Mouse (Mus musculus) cortical plate, adult 2 months (tissue): ENCODE data around the gene A930018P22Rik. TPM values are rescaled to one million over a fixed set of nuclear protein-coding genes. Genes with fewer than 3 reads are reported as not detected.
A peak's percentile ranks its signal among the peaks of the same experiment; 100 is the strongest.

ENCODE experiments used
- H3K27ac ChIP-seq: fragments of 200-500 bp; 2 replicates; pipeline ENCODE4 v1.5.1; 2012; ENCODE audit warnings: low read length, control low read depth, inconsistent platforms; ENCODE audit not compliant: insufficient read depth
- H3K4me1 ChIP-seq: fragments of 200-500 bp; 2 replicates; pipeline ENCODE4 v1.6.1; 2011; ENCODE audit warnings: low read length; ENCODE audit not compliant: control insufficient read depth, insufficient read depth
- H3K4me3 ChIP-seq: fragments of 200-500 bp; 2 replicates; pipeline ENCODE4 v1.5.1; 2011; ENCODE audit warnings: mild to moderate bottlenecking, low read length, control low read depth; ENCODE audit not compliant: insufficient read depth
- CTCF ChIP-seq: fragments of 200-500 bp; IDR thresholded peaks from 2 replicates; pipeline ENCODE4 v1.5.1; 2011; ENCODE audit warnings: mild to moderate bottlenecking, control low read depth, low read length; ENCODE audit not compliant: insufficient read depth; ENCODE audit errors: extremely low read depth
- POLR2A ChIP-seq: fragments of 200-500 bp; IDR thresholded peaks from 2 replicates; pipeline ENCODE4 v1.6.1; 2011; ENCODE audit warnings: mild to moderate bottlenecking, low read length, control low read depth; ENCODE audit not compliant: insufficient read depth; ENCODE audit errors: extremely low read depth
- polyA plus RNA-seq: library from polyadenylated mRNA; depleted of rRNA; stranded (reverse); fragments of >200 nt; gene quantifications from 2 replicates; pipeline ENCODE4 v1.2.3, GENCODE M21; 2012

Gene A930018P22Rik
- polyA plus RNA-seq, 1 experiment = 0.19 TPM

GRCm38 (mm10) chr2:104119097-104119496 lies 3.5 kb upstream of the A930018P22Rik start:
- TF ChIP-seq CTCF (no peak), POLR2A (no peak)
- H3K4me3 ChIP-seq = no peak overlapping the region
- H3K27ac ChIP-seq = no peak overlapping the region
- peaks cover 3% of the 10 kb centered on the region; the same call in 1 of the 2 replicates for H3K4me1 ChIP-seq

- no peak overlapping the region for H3K4me3 ChIP-seq
- H3K27ac ChIP-seq = no peak overlapping the region
- TF ChIP-seq CTCF (no peak), POLR2A (no peak)
- peaks cover 3% of the 10 kb centered on the region; the same call in 1 of the 2 replicates for H3K4me1 ChIP-seq
Observed at GRCm38 (mm10) chr2:104120312-104120711, 2.3 kb upstream of the A930018P22Rik start.

GRCm38 (mm10) chr2:104121681-104122504 lies 676 bp upstream of the A930018P22Rik start:
- TF ChIP-seq POLR2A (no peak), CTCF (no peak)
- H3K27ac ChIP-seq = 0 out of 2 replicates have a peak overlapping the region, but pooled peaks have one; percentile 39
- H3K4me3 ChIP-seq = peak overlapping the region; percentile 25
- H3K4me1 ChIP-seq = peaks cover 3% of the 10 kb centered on the region; the same call in 1 of the 2 replicates

- TF ChIP-seq CTCF (no peak), POLR2A (no peak)
- Histone ChIP-seq H3K4me1 (peaks cover 3% of the 10 kb centered on the region; the same call in 1 of the 2 replicates), H3K27ac (no peak overlapping the region), H3K4me3 (peak overlapping the region; percentile 25; the same call in 1 of the 2 replicates)
Observed at GRCm38 (mm10) chr2:104123540-104123939, 971 bp downstream of the A930018P22Rik start.

GRCm38 (mm10) chr2:104124071-104124470 lies 1.5 kb downstream of the A930018P22Rik start:
- H3K27ac ChIP-seq = no peak overlapping the region
- H3K4me1 ChIP-seq = peaks cover 3% of the 10 kb centered on the region; the same call in 1 of the 2 replicates
- no peak overlapping the region for H3K4me3 ChIP-seq
- no peak for TF ChIP-seq CTCF
- no peak for TF ChIP-seq POLR2A

GRCm38 (mm10) chr2:104128803-104129531 lies 6.4 kb downstream of the A930018P22Rik start:
- TF ChIP-seq CTCF (no peak), POLR2A (no peak)

GRCm38 (mm10) chr2:104130165-104130564 lies 7.6 kb downstream of the A930018P22Rik start:
- no peak for TF ChIP-seq CTCF
- no peak for TF ChIP-seq POLR2A
- no peaks in the 10 kb centered on the region for H3K4me1 ChIP-seq
- no peak overlapping the region for H3K27ac ChIP-seq
- H3K4me3 ChIP-seq = no peak overlapping the region

More at GRCm38 (mm10) chr2:104128803-104129531, 6.4 kb downstream of the A930018P22Rik start:
- Histone ChIP-seq H3K27ac (no peak overlapping the region), H3K4me3 (no peak overlapping the region), H3K4me1 (no peaks in the 10 kb centered on the region)

- no peak overlapping the region for H3K27ac ChIP-seq
- TF ChIP-seq CTCF (peak; percentile 21; the same call in 1 of the 2 replicates), POLR2A (no peak)
- no peak overlapping the region for H3K4me3 ChIP-seq
- H3K4me1 ChIP-seq = no peaks in the 10 kb centered on the region
Observed at GRCm38 (mm10) chr2:104130969-104131368, 8.4 kb downstream of the A930018P22Rik start.

- no peak overlapping the region for H3K4me3 ChIP-seq
- no peak overlapping the region for H3K27ac ChIP-seq
- TF ChIP-seq POLR2A (no peak), CTCF (no peak)
- no peaks in the 10 kb centered on the region for H3K4me1 ChIP-seq
Observed at GRCm38 (mm10) chr2:104132266-104132859, 9.8 kb downstream of the A930018P22Rik start.
